Mouse (Mus musculus): ENCODE results near the gene Gm42791. TPM values are rescaled to one million over a fixed set of nuclear protein-coding genes. Genes with fewer than 3 reads are reported as not detected.

Gm42791 gene
- total RNA-seq, 2 experiments from 2014 or later = 14.8 to 36.1 TPM

DNA sequence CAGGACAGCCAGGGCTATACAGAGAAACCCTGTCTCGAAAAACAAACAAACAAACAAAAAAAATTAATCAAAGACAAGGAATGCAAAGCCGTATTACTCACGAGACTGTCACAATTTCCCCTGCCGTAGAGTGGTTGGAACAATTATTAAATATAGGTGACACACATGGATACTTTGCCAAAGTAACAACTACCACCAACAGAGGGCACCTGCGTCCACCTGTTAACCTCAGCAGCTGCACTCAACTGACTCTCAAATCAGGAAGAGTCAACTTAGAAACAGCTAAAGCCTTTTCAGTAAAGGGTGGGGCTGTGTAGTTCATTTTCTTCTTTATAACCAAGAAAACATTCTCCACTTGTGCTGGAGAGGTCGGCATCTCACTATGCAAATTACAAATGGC is 90.1 kb downstream of the Gm42791 start:
- DNase-seq (ENCODE audit: low spot score in 2 of 2) = no peak
- intact Hi-C loops (cut with DNase I) = no loop called here

DNA sequence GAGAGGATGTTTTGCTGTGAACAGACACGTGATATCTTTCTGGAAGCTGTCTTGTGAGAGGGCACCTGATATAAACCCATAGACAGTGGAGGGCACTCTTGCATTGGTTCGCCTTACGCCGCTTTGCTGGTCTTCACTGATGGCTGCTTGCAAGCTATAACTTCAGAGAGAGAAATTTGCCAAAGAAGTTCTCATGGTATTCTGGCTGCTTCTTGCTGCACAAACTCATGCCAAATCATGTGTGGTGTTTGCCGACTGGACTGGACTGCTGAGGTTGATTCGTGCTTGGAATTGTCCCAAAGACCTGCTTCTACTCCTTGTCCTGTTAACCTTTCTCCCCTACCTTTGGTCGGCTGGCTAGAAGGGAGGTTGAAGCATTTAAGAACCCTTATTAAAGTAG is 95.6 kb downstream of the Gm42791 start:
- no peak for DNase-seq (ENCODE audit: low spot score in 2 of 2)
- intact Hi-C loops (cut with DNase I) = loop anchor here (10.0 kb wide), 1 partner anchor 285 kb away; the partner anchor contains the start of genes Hmgb1 and Uspl1

DNA sequence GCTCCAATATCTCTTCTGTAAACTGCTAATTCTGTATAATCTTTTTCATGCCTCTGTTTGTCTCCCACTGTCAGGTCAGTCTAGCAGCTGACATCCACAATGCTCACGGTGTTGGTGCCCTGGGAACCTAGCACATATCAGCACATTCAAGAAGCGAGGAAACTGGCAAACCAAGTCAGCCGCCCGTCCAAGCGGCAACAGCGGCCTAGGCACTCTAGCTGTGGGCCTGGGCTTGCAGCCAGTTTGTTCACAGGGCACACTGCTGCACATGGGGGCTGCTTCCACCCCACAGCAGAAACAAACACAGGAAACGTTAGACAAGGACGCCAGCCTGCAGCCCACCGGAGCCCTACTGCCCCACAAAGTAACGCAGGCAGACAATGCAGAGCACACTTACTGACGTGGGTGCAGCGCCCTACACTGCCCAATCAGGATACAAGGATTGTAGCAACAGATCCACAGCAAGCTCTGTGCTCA is 97.0 kb downstream of the Gm42791 start:
- no peak for DNase-seq (ENCODE audit: low spot score in 2 of 2)

DNA sequence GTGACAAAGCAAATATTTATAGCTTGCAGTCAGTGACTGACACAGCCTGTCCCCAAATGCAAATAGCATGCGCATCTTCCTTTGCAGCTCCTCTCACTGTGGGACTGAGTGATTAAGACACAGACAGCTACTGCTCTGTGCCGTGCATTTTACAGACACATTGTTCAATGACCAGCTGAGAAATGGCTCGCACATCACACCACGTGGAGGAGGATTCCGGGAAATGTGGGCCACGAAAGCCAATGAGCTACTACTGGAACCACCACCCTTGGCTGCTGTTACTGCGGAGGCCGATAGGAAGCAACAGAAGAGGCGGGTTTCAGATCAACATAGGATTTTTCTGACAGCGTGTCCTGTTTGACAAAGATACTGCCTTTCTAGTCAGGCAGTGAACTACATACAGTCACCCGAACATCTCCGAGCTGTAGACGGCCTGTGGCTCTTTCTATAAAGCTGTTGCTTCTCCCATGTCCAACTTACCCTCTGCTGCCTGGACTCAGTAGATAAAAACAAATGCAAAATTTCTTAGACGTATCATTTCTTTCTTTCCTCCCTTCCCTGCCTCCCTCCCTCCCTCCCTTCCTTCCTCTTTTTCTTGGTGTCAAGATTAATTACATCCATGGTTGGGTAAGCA is 97.8 kb downstream of the Gm42791 start:
- intact Hi-C loops (cut with DNase I) = loop anchor here (10.0 kb wide), 1 partner anchor 288 kb away; the partner anchor contains the start of genes Hmgb1 and Uspl1
- DNase-seq (ENCODE audit: low spot score in 2 of 2) = peak; percentile 57 to 65

More for the DNA sequence above, 97.0 kb downstream of the Gm42791 start:
- intact Hi-C loops (cut with DNase I) = loop anchor here (10.0 kb wide), 1 partner anchor 287 kb away; the partner anchor contains the start of genes Hmgb1 and Uspl1

DNA sequence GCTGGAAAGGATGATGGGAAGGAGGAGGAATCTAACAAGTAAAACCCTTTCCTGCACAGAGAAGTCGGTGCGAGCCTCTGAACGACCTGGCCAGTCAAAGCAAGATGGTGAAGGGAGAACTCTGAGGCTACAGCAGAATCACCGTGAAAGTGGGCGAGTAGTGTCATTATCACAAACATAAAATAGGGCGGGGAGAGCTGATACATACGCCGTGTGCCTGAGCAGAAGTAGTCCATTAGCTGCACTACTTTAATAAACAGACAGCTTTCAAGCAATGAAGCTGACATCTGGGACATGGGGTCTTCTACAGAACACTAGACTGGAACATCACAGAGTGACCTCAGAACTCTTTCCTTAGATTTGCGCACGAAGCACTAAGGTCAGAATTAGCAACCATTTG is 98.4 kb downstream of the Gm42791 start:
- intact Hi-C loops (cut with DNase I) = loop anchor here (10.0 kb wide), 1 partner anchor 288 kb away; the partner anchor contains the start of genes Hmgb1 and Uspl1
- no peak for DNase-seq (ENCODE audit: low spot score in 2 of 2)

DNA sequence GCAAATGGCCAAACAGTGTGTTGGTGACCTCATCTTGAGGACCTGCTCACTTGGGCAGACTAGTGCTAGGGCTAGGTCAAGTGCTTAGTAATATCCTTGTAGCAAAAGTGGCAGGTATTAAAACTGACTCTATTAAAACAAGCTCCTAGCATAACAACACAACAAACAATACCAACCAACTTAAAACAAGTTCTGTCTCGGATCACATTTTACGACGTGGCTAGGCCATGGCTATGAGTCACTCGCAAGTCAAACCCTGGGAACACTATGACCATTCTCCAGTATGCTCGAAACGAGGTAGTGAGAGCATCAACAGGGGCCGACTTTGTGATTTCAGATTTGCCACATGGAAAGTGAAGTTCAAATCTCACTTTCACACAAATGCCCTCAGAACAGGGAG is 99.1 kb downstream of the Gm42791 start:
- intact Hi-C loops (cut with DNase I) = loop anchor here (10.0 kb wide), 1 partner anchor 289 kb away; the partner anchor contains the start of genes Hmgb1 and Uspl1
- no peak for DNase-seq (ENCODE audit: low spot score in 2 of 2)

DNA sequence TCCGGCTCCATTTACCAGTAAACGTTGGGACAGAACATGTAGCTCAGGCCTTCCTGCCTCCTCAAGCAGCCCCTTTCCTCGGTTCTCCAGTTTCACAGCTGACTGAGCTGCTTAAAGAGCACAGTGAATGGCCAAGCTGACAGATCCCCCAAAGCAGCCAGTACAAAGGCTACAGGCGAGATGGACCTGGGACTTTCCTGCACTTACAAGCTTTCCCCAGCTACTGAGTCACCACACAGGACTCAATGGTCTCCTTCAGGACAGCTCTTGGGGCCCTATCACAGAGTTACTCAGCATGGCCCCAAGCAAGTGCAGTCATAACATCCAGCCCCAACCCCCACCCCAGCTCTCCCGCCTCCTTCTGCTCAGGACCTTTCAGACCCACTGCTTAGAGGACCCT is 99.9 kb downstream of the Gm42791 start:
- intact Hi-C loops (cut with DNase I) = loop anchor here (10.0 kb wide), 1 partner anchor 290 kb away; the partner anchor contains the start of genes Hmgb1 and Uspl1
- no peak for DNase-seq (ENCODE audit: low spot score in 2 of 2)

DNA sequence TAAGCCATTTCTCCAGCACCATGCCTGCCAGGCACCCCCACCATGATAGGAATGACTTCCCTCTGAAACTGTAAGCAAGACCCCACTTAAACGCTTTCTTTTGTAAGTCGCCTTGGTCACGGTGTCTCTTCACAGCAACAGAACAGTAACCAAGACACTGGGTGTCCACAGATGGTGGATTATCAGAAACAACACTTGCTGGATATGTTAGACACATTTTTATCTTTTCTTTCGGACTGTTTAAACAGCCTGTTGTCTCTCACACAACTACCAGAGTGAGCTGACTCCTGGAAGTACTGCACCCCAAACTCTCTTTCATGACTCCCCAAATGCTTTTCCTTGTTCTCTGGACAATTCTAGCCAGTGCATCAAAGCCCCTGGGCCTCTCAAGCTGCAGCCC is 104.7 kb downstream of the Gm42791 start:
- DNase-seq (ENCODE audit: low spot score in 2 of 2) = no peak
- intact Hi-C loops (cut with DNase I) = loop anchor here (10.0 kb wide), 1 partner anchor 295 kb away; the partner anchor contains the start of genes Hmgb1 and Uspl1

DNA sequence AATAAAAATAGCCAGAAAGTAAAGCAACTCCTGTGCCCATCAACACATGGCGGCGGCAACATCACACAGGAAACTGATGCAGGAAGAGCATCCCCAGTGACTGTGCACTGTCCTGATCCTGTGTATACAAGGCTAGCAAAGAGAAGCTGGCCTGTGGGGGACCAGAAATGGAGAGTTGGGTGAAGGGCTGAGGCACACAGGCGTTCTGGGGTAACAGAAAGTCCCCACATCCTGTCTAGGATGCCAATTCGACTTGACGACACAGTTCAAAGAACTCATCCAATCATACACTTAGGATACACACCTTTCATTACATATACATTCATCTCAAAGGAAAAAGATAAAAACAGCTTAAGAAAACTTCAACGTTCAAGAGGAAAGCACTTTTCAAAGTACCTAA is 106.9 kb downstream of the Gm42791 start:
- intact Hi-C loops (cut with DNase I) = loop anchor here (5.0 kb wide), 1 partner anchor 139 kb away; no protein-coding TSS in a partner anchor
- DNase-seq (ENCODE audit: low spot score in 2 of 2) = no peak

DNA sequence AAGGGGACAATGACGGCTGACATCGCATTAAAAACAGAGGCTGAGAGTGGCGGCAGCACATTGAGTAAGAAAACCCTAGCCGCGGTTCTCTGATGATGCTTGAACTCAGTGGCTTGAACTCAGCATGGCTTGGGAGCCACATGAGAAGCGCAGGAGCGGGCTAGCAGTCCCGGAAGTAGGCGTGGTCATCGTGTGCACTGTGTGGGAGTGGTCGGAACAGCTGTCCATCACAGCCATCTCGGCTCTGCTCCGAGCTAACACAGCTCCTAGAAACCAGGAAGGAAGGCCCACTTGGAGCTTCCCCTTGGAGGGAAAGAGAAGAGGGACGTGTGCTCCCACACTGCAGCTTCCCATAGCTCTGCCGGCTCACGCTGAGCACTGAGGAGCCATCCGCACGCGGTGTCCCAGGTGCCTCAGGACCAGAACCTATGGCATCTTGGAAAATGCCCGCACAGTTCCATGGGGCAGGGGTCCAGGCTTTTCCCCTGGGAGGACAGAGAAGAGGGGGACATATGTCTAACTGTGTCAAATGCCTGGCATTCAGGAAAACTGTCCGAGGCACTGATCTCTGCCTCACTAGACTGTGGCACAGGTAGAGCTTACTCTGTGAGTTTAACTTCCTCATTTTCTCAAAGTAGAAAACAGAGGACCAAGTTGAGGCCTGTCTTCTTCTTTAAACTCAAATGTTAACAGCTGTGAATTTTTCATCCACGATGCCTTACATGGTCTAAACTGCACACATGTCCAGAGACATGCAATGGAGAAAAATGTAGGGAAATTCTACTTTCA is 108.9 kb downstream of the Gm42791 start:
- intact Hi-C loops (cut with DNase I) = loop anchor here (5.0 kb wide), 1 partner anchor 141 kb away; no protein-coding TSS in a partner anchor
- DNase-seq (ENCODE audit: low spot score in 2 of 2) = no peak

DNA sequence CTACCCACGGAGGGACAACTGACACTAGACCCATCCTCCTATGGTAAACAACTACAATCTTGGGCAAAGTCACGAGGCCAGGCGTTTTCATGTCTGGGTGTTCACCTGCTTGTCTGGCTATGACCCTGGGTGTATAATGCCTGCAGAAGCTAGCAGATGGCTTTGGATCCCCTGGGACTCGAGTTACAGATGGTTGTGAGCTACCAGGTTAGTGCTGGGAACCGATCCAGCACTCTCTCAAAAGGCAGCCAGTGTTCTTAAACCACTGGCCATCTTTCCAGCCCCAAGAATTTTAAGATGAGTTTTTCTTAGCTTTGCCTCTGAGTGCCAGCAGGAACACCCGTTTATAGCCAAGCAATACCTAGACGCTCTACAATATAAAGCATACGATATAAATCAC is 111.3 kb downstream of the Gm42791 start:
- no peak for DNase-seq (ENCODE audit: low spot score in 2 of 2)
- intact Hi-C loops (cut with DNase I) = no loop called here

DNA sequence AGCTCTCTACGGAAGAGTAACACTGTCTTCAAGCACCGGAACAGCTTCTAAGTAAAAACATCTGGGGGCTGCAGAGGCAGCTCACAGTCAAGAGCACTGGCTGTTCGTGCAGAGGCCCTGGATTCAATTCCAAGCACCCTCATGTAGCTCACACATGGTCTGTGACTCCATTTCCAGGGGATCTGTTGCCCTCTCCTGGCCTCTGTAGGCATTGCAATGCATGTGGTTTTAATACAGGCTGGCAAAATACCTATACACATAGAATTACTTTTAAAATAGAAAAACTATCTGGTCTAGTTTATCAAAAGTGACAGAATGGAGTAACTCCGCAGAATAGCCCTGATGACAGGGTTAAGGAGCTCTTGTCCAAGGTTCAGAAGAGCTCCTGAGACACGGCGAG is 115.7 kb downstream of the Gm42791 start:
- DNase-seq (ENCODE audit: low spot score in 2 of 2) = no peak
- intact Hi-C loops (cut with DNase I) = no loop called here

DNA sequence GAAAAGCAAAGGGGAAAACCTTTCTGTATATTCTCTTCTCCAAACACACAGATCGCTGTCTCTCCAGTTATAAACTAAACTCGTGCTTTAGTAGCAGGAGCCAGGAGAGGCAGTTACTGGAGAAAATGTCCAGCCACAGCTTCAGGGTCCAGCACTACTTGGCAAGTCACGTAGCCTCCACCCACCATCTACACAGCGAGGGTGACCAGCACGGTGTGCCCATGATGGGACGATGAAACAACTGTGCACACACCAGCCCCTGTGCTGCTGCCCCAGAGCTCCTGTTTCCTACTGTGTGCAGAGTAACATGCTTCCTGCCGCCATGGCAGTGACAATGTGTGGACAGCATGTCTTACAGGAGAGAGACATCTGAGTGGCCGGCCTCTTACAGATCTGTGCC is 121.8 kb downstream of the Gm42791 start:
- intact Hi-C loops (cut with DNase I) = no loop called here
- DNase-seq (ENCODE audit: low spot score in 2 of 2) = no peak

DNA sequence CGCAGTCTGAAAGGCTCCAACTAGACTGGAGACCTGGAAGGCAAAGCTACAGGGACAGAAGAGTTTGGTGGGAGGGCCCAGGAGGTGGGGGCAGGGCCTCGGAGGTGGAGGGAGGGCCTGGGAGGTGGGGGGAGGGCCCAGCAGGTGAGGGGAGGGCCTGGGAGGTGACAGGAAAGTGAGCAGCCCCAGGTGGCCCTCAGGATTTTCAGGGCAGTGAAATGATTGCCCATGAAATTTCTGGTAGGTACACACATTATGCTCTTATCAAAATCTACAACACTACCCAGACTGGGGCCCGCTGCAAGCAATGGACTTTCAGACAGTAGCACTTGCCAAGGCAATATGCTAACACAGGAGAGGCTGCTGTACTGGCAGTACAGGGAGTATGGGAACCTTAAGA is 125.4 kb downstream of the Gm42791 start:
- DNase-seq (ENCODE audit: low spot score in 2 of 2) = no peak
- intact Hi-C loops (cut with DNase I) = no loop called here

DNA sequence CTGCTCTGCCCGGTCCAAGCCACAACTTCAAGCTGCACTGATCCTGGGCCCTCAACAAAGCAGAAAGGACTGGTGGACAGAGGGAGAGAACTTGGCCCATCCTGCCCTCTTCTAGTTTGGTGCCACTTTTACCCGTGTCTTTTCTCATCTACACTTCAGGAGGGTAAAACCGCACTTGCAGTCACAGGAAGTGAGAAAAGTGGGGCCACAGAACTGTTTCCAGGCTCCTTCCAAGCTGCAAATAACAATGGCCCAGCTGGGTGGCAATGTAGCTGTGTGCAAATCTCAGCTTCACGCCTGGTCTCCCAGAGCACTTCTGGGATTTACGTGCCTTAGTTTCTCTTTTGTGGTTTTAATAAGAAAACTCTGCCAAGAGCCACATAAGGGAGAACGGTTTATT is 127.2 kb downstream of the Gm42791 start:
- DNase-seq (ENCODE audit: low spot score in 2 of 2) = no peak
- intact Hi-C loops (cut with DNase I) = no loop called here

DNA sequence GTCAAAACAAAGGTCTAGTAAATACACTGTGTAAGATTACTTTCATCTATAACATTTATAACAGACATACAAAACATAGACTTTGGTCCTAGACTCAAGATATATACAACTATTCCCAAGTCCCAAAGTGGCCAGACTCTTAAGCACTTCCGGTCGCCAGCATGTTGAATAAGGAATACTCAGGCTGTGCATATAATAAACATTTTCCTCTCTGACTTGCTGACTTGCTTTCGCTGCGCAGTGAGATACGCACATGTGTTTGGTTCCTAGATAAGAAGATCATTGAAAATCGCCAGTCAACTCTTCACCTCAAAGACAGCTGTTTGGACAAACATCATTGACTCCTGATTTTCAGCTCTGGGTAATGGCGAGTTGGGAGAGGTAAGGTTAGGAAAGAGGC is 127.8 kb downstream of the Gm42791 start:
- no peak for DNase-seq (ENCODE audit: low spot score in 2 of 2)
- intact Hi-C loops (cut with DNase I) = no loop called here

DNA sequence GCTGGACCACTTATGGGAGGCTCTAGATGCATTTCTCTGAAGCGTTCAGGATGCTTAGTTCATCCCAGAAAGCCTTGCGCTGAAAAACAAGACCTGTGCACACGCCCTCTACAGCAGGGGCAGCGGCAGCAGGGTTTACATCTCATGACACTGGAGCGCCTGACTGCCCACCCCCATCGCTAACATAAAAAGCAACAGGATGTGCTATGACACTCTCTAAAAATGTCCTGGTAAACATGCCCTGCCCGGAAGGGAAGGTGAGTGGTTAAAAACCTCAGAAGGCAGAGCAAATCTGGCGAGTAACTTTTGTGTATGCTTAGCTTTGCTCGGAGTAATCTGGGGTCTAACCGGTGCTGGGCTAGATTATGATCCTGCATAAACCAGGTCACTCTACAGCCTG is 128.4 kb downstream of the Gm42791 start:
- no peak for DNase-seq (ENCODE audit: low spot score in 2 of 2)
- intact Hi-C loops (cut with DNase I) = no loop called here

DNA sequence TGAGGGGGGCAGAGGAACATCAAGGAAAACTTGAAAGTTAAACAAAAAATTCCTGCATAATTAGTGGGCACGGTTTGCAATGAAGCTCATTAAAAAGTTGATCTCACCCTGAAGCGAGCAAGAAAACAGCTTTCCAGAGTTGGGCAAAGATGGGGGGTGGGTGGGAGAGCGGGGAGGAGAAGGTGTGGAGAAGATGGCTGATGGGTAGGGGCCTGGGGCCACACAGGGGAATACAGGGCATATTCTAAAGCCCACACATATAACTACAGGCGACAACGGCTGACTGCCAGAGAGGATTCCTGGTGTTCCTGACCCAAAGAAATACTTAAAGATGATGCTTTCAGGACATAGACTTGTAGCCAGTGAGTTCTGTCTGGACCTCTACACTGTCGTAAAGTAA is 131.5 kb downstream of the Gm42791 start:
- intact Hi-C loops (cut with DNase I) = no loop called here
- no peak for DNase-seq (ENCODE audit: low spot score in 2 of 2)

DNA sequence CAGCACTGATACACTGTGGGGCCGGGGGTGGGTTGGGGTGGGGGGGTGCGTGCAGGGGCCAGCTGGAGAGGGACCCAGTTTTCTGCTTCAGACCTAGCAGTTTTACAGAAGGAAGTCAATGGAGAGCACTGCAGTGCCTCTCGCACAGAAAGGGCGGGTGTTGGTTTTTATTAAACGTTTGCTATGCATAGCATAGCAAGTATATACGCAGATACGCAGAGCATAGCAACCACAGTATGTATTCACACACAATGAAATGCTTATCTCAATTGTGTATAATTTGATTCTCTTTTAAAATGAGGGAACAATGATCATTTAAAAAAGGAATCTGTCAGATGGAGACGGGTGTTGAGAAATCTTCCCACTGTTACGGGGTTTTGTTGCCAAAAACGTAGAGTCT is 132.1 kb downstream of the Gm42791 start:
- DNase-seq (ENCODE audit: low spot score in 2 of 2) = no peak
- intact Hi-C loops (cut with DNase I) = no loop called here

DNA sequence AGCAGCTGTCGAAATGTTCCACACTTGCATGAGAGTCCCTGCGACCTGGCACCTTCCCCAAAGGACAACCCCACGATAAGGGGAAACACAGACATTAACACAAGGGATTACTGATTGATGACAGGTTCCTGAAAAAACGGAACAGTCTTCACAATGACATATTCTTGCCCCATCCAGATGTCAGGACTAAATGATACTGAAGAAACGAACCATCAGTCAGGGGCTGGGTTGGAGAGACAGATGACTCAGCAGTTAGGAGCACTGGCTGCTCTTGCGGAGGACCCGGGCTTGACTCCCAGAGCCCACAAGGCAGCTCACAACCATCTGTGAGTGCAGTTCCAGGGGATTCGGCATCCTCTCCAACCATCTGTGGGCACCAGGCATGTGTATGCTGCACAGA is 132.8 kb downstream of the Gm42791 start:
- intact Hi-C loops (cut with DNase I) = no loop called here
- no peak for DNase-seq (ENCODE audit: low spot score in 2 of 2)

DNA sequence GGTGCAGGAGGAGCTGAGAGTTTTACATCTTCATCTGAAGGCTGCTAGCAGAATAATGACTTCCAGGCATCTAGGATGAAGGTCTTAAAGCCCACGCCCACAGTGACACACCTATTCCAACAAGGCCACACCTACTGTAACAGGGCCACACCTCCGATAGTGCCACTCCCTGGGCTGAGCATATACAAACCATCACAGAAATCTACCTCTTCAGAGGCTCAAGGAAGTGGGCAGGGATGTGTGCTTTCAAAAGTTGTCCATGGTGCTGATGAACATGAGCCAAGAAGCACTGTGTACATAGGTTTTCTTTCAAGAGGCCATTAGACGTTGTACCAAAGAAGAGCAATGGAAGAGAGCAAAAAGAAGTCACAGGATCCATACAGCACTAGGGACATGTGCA is 137.4 kb downstream of the Gm42791 start:
- DNase-seq (ENCODE audit: low spot score in 2 of 2) = no peak
- intact Hi-C loops (cut with DNase I) = no loop called here
